Mouse (Mus musculus) inflammation-experienced regulatory T-cells (primary cell): ENCODE results near the gene Zcchc7. TPM values are rescaled to one million over a fixed set of nuclear protein-coding genes. Genes with fewer than 3 reads are reported as not detected.

ENCODE experiments used
- polyA plus RNA-seq, 2 experiments: library from polyadenylated mRNA; unstranded; fragments of 100-300 nt; shearing (Covaris generic); gene quantifications; one replicate each; pipeline ENCODE4 v1.2.1; 2017

Zcchc7 gene
- polyA plus RNA-seq, result 10 to 100 TPM; 71.6 to 75.7 TPM

DNA sequence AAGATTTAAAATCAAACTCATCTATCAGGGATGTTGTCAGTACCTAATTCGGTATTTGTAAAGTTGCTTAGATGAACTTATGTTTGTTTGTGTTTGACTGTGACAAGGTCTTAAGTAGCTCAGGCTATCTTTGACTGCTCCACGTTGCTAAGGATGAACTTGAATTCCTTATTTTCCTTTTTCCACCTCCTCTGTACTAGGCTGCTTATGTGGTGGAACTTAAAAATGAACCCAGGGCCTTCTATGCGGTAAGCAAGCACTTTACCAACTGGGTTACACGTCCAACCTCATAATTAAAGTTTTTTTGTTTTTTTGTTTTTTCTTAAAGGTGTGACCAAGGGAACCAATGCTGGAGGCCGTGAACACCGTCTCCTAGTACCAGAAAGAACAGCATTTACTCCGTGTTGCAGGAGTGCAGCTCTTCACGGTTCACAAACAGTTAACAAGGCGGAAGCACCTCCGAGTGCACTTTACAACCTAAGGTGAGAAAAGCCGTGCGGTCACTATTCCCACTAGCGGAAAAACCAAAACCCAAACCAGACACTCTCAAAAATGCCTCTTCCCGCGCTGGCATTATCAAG lies at the start of gene Zcchc7:
Gene Zcchc7, plus strand, starts transcription at position 325 of the 581 bp plus-strand sequence.

DNA sequence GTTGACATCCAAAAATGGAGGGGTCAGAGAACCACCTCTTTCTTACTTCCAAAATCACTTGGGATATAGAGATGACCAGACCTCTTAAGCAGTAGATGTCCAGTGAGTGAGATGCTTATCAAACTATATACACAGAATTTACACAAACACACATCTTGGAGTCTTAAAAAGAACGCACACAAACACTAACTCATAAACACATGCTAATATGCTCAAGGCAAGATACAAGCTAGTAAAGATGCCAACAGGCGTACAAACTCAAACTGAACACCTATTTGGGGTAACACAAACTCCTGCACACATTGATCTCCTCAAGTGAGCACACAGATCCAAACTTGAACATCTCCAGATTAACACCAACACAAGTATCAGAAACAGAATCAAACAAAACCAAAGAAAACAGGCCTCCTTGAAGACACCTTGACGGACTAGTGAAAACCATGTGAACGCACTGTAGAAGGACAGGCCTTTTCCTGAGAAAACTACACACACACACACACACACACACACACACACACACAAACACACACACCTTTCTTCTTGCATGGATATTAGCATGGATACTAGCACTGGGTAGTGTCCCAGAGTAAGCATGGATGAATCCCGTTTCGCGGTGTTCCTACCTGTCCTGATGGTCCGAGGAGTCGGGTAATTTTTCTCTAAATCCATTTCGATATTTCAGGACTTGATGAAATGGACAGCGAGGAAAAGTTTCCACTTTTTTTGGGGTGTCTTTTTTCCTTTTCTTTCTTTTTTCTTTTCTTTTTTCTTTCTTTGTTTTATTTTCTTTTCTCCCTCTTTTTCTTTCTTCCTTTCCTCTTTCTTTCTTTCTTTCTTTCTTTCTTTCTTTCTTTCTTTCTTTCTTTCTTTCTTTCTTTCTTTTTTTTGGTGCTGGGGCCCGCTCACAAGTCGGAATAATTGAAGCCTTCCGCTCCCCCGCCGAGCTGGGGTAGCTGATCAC lies 45.7 kb upstream of the Zcchc7 start, which contains the start of gene Pax5:
Gene Pax5, minus strand, starts transcription at position 748 of the 961 bp plus-strand sequence.

DNA sequence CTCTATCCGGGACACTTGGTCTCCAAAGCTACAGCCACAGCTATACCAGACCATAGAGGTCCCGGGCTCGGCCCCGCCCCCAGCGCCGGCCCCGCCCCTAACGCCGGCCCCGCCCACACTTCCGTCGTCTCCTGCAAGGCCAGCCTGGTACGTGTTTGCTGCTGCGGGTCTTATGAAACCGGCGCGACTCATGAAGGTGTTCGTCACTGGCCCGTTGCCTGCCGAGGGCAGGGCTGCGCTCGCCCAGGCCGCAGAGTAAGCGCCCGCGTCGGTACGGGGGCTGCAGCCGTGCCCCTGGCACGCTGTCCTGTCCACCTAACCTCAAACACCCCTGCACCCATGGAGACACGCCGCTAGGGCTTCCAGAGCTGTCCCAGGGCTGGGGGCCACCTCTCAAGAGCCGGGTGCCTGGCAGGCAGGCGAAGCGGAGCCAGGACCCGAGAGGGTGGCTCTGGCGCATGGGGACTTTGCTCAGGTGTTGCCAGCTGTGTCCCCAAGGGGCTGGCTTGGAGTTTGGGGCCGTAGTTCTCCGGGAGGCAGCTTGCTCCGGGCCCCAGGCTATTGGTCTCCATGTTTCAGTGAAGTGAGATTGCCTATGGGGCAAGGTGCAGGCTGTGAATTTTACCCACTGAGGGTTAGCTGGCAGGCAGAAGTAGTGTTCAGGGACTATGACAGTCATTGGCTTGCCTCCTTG lies 225.8 kb downstream of the Zcchc7 start, which contains the start of gene Grhpr:
Gene Grhpr, plus strand, starts transcription at position 116 of the 694 bp plus-strand sequence.

Other genes starting within 250 kb of the Zcchc7 start
- 1 to 10 TPM in 1 of 2 experiments, under 1 TPM in 1; 0.70 to 2.1 TPM for gene Pax5, start 45.4 kb upstream of the Zcchc7 start, polyA plus RNA-seq
- 10 to 100 TPM; 31.4 to 38.1 TPM for gene Grhpr, start 225.5 kb downstream of the Zcchc7 start, polyA plus RNA-seq